Mouse (Mus musculus): ENCODE data around the gene Trappc3.
"Not testable (repeated sequence)": the region's sequence is repeated elsewhere in the genome, so short reads cannot be mapped to it uniquely, and the experiment has no call there.

Trappc3 gene

DNA sequence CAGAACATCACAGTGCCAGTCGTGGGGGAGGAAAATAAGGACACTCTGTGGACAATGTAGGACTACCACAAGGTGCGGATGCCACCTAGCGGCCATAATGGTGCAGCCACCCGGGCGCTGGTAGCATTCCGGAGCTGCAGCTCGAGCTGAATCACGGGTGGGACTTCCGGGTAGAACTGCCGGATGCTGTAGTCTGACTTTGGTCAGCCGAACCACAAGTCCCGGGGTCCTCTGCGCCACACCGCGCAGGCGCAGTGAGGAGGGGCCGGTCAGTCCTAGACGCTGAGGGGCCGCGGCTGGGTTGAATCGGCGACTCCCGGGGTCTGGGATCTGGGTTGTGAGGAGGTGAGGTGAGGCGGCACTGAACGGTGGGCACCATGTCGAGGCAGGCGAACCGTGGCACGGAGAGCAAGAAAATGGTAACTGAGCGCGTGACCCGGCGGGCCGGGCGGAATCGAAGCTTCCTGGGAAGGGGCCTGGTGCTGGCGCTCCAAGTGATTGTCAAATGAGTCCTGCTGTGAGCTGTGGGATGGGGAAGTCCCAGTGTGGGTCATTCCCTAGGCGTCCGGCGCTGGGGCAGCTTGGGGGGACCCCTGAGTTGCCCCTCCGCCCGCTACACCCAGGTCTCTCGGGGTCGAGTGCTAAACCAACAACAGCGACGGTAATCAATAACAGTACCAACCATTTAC is at the start of gene Trappc3:
Gene Trappc3 (plus strand): TSS at position 207 of the 689 bp plus-strand sequence.
- DNase-seq = peak; percentile 100

DNA sequence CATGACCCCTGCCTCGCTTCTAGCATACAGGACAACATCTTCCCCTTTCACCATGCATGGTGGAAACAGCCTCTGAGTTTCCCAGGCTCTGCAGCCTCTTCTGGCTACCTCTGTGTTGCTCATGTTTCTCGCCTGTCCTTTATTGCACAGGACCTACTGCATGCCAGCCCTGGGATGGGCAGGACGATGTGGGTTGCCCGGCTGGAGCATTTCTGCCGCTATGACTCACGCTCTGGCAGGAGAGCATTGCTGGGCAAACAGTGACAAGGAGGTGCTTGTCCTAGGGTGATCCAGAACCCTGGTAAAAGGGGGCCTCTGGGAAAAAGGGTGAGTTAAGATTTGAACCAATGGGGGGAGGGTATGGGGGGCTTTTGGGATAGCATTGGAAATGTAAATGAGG is 44.4 kb upstream of the Trappc3 start:
- no peak for DNase-seq

DNA sequence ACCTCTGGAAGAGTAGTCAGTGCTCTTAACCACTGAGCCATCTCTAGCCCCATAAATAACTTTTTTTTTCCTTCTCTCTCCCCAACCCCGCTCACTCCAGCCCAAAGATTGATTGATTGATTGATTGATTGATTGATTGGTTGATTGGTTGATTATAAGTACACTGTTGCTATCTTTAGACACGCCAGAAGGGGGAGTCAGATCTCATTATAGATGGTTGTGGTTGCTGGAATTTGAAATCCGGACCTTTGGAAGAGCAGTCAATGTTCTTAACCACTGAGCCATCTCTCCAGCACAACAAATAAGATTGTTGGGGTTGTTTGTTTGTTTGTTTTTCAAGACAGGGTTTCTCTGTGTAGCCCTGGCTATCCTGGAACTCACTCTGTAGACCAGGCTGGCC is 42.6 kb upstream of the Trappc3 start:
- DNase-seq = not testable (repeated sequence)

DNA sequence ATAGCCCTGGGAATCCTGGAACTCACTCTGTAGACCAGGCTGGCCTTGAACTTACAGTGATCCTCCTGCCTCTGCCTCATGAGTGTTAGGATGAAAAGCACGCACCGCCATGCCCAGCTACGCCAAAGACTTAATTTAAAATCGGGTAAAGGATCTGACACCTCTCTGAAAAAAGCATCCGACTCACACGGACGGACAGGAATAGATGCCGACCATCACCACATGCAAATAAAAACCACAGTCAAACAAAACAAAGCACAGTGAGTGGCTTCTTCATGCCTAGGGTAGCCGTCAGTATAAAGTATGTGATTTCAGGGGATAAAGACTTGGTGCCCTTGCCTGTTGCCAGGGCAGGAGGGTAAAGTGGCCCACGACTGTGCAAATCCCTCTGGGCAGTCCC is 42.1 kb upstream of the Trappc3 start:
- no peak for DNase-seq

DNA sequence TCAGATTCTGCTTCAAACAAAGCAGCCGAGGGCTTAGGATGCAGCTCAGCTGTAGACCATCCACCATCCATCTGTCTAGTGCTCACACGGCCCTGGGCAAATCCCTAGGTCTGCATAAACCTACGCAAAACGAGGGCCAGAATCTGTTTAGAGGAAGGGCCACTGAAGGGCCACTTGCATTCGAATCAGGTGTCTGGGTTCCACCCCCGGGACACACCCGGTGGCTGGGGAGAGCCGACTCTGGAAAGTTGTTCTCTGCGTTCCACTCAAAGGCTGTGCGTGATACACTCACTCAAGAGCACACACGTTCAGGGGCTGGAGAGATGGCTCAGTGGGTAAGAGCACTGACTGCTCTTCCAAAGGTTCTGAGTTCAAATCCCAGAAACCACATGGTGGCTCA is 39.5 kb upstream of the Trappc3 start:
- no peak for DNase-seq

DNA sequence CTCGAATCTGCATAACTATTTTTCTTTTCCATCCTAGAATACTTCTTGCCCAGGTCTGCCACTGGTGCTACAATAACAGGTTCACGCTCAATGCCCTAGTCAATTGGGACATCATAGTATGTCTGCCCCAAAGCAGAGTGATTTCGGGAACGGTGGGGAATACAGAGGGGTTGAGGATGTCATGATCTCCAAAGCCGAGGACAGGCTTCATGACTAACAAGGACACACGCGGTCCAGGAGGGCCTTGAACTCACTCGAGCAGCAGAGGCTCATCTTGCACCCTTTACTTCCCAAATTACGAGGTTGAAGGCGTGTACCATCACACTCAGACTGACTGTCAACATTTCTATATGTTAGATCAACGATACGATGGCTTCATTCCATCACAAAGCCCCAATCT is 35.5 kb upstream of the Trappc3 start:
- no peak for DNase-seq

DNA sequence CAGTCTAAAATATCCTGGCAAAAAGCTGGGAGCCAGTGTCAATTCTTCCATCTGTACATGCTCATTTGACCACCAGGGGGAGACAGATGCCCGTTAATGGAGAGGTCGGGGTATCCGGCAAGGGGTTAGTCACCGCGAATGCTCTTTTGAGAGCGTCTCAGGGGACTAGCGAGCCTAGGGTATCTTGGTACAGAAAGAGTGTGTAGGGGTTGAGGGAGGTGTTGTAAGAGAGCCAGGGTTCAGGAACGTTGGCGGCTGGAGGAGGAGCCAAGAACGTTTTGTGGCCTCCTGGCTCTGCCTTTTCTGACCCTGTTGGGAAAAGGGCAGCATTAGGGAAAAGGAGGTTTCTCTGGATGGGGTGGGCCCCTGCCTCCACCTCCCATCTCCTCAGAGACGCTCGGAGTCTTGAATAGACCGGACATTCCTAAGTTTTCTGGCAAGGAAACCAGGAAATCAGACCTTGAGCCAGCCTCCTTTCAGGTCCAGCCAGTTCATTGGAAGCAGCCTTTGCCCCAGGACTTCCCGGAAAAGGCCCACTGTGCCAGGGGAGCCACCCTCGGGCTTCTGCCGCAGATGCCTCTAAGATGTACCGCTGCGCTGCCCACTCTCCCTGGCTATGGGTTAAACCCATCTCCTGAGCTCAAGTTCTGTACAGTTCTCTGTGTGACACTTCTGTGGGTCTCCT is 34.9 kb upstream of the Trappc3 start:
- DNase-seq = peak; percentile 92 to 96

DNA sequence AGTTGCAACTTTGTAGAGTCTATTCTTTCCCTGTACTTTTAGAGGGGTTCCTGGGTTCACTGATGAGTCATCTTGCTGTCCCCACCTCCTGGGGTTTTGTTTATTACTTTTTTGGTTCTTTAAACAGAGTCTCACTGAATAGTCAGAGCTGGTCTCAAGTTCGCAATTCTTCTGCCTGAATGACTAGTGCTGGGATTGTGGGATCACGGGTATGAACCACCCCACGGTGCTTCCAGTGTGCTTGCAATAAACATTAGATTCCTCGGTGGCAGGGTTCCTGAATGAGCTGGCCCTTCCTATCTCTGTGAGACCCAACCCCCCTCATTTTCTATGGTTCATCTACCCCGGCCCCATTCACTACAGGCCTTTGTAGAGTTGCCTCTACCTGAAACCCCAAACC is 34.0 kb upstream of the Trappc3 start:
- peak in 1 of 2 experiments; percentile 24 for DNase-seq

DNA sequence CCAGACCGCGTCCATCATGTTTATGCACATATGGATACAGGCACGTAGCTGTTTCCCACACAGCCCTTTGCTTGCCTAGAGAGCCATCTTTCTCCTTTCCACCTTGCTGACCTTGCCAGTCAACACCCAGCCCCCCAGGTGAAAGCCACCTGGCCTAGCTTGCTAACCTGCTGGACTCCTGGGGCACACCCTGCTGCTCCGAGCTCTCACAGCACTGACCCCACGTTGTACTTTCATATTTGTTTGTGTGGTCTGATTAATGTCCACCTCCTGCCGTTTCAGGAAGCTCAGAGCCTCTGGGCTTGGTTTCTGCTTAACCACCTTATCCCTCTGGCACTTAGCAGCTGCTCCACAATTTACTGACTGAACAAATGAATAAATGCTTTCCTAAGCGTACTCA is 32.2 kb upstream of the Trappc3 start:
- DNase-seq = peak in 1 of 2 experiments; percentile 42

DNA sequence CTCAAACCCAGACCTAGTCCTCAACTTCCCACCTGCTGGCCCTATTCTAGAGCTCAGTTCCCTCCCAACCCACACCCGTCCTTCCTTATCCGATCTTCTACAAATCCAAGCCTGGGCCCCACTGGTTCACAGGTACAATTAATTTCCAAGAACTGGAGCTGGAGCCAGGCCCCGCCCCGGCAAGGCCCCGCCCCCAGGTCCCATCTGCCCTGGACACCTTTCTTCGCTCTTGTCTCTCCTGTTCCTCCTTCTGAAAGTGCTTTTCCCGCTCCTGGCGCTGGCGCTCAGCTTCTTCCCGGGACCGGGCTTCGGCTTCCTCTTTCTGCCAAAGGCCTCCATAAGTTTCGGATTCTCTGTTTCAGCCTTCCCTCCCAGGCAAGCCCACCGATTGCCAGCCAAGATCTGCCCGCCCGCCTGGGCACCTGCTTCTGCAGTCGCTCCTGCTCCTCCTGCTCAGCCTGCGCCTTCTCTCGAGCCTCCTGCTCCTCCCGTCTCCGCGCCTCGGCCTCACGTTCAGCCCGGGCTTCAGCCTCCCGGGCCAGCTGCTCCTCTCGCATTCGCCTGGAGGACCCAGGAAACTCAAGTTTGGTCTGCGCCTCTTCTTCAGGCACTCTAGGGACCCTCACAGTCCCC is 28.3 kb upstream of the Trappc3 start:
- DNase-seq = peak; percentile 17 to 36

DNA sequence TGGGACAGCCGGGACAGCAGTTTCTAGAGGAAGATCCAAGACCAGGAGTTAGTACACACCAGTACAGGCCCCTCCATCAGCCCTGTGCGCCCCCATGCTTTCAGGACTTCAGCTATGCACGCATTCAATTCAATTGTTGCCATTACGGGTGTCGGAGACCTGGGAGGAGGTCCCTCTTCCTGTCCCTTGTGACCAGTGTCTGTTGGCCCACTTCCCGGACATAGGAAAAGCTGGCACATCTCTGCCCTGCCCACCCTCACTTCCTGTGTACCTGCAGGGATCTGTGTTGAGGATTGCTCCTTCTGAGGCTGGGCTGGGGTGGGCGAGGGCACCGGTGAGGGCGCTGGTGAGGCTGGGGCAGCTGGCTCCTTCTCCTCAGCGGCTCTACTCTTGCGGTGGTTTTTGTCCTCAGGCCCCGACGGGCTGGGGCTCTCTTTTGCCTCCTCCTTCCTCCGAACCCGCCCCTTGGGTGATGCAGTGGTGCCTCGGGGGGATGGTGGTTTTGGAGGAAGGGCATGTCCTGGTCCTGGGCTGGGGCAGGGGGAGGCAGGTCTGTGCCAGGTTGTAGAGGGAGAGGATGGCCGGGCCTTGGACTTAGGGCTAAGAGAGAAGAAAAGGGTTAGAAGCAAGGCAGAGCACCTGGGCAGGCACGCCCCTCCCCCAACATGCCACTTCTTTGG is 27.5 kb upstream of the Trappc3 start:
- DNase-seq = peak; percentile 12 to 27

DNA sequence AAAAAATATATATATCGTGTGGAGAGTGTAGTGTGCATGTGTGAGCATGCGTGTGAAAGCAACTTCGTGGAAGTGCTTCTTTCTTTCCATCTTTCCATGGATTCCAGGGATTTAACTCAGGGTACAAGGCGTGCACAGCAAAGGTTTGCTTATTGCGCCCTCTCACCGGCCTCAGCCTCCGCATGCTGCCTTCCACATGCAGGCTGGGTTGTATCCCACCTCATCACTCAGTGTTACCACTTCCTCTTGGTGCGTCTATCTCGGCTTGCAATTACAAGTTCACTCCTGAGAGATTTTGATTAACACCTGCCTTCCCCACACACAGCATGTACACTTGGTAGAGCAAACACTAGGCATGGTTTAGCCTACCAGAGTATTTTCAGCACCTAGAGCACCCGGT is 26.9 kb upstream of the Trappc3 start:
- DNase-seq = peak in 1 of 2 experiments; percentile 4

DNA sequence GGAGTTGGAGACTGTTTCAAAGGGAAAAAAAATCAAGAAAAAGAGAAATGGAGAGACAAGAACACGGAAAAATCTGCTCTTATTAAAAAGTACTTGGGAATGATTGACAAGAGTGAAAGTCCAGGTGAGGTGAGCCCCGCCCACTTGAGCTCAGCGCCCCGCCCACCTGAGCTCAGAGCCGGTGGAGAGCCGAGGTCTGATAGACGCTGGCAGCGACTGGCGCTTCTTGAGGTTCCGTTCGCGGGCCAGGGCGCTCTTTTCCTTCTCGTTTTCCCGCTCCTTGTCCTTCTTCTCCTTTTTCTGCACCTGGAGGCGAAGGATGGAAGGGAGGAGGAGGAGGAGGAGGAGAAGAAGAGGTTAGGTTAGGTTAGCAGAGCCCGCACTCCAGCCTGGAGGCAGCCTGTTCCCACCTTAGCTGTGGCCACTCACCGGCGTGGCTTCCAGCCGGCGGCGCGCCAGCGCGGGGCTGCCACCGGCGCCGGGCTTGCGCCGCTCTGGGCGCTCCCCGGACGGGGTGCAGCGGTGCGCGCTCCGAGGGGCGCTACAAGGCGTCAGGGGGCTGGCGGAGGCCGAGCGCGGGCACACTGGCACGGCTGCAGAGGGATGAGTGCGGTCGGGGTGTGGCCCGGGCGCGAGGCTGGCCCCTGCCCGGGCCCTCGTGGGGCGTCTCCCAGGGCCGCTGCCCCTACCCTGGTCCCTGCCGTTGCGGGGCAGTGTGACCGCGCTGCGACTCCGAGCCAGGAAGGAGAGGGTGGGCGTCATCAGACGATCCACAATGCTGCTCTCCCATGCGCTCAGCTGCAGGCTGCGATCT is 25.5 kb upstream of the Trappc3 start:
- DNase-seq = peak; percentile 28 to 37

DNA sequence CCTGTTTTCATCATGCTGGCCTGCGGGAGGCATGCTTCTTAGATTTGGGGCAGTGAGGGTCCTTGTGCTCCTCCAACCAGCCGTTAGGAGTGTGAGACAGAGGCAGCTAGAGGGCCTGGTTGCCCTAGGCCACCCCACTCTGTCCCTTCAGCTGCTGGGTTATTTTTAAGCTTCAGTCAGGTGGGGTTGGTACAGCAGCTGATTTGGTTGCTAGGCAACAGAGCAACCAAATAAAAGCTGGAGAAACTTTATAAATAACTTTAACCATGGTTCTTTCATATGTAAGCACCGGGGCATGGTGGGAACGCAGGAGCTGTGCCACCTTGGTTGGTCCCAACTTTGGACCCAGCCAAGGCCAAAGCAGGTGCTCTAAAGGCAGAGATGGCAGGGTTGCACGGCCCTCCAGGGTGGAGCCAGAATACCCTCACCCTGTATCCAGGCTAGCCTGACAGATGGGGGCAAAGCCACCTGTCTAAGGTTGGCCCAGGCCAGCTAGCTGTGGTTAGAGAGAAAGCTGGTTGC is 24.3 kb upstream of the Trappc3 start:
- DNase-seq = peak; percentile 8 to 25

DNA sequence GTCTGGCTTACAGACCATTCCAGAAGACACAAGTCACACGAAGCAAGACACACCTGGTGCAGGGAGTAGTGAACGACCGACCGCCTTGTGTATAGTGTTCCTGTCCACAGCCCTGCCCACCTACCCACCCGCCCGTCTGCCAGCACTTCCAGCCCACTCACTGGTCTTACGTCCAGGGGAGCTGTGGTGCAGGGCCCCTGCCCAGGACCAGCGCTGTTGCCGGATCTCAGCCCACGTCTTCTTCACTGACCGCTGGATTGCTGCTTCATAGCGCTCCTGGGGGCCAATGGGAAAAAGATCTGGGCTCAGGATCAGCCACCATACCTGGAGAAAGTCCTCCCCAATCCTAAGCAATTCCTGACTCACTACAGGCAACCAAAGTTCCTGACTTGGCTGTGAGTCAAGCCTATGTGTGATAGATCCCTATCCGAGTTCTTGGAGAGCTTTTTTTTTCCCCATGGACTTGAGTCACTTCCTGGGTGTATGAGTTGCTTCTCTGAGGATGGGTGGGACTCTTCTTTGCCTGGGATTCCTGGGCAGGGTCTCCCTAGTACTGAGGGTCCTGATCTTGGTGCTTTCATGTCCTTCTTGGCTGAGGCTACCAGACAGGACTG is 22.2 kb upstream of the Trappc3 start:
- DNase-seq = peak; percentile 6 to 7

DNA sequence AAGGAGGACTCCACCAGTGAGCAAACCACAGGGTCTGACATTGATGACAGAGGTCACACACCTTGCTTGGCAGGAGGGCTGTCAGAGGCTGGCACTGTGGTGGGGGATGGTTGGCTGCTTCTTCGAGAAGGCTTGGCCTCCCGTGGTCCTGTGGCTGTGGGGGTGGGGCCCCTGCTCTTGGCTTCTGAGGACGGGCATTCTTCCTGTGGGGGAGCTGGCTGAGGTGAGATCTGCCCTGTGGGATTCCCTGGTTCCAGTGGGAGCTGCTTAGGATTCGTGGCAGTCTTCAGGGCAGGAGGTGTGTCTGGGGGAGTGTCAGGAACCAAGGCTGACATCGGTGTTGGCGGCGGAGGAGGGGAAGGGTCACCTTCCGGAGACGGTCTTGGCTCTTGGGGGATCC is 20.2 kb upstream of the Trappc3 start:
- DNase-seq = peak; percentile 54 to 63

DNA sequence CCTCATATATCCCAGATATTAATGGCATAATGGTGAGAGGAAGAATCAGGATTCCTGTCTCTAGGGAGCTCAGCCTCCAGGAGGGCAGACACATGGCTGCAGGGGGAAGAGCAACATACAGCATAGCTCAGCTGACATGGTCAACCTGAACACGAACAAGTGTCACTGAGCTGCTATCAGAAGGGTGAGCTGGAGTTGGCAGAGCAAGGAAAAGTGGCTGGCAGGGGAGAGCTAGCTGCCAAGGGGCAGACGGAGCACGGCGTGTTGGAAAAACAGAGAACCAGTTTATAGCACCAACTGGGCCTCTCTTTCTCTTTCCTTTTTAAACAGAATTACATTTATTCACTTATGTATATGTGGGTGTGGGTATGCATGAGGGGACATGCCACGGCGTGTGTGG is 19.6 kb upstream of the Trappc3 start:
- peak; percentile 66 to 75 for DNase-seq

DNA sequence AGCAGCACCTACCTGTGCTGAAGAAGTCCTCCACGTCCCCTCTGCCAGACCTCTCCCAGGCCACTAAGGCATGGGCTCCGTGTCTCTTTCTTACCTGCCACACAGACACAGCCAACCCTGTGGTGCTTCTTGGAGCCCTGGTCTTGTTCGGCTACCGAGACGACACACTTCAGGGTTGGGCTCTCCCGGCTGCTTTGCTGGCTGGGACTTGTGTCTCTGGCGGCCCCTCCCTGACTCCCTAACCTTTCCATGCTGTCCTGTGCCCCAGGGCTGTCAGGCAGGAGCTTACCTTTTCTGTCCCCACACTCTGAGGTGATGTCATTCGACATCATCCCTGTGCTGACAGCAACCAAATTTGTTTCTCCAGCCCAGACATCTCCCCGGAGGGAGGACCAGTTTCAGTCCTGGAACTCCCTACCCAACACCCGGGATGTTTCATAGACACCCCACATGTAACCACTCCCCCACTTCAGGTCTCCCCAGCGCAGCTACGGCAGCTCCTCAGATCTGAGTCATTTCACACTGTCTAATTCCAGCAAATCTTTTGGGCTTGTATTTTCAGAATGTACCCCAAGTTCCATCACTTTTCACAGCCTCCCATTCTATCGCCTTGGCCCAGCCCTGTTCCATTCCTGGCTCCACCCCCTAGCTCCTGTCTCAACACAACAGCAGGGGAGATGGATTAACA is 15.8 kb upstream of the Trappc3 start:
- no peak for DNase-seq

DNA sequence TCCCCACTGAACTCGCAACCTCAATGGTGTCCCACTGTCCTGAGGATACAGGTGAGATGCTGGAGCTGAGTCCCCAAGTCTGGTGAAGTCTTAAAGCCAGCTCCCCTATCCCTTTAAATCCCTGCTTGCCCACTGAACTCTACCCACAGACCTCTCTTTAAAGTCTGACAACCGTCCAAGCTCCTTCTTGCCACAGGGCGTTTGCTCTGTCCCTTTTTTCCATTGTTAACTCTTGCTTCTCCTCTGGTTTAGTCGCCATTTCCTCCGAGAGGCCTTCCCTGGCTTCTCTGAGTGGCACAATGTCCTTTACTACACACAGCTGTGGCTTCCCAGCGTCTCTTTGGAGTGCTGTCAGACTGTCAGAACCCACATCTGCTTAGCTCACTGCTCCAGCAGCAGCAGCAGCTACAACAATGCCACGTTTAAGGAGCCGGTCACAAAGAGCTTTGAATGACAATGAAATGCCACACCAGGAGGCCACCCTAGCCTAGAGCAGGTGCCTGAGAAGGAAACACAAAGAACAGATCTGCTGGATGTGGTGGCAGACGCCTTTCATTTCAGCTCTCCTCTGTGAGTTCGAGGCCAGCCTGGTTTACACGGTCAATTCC is 13.8 kb upstream of the Trappc3 start:
- DNase-seq = no peak

DNA sequence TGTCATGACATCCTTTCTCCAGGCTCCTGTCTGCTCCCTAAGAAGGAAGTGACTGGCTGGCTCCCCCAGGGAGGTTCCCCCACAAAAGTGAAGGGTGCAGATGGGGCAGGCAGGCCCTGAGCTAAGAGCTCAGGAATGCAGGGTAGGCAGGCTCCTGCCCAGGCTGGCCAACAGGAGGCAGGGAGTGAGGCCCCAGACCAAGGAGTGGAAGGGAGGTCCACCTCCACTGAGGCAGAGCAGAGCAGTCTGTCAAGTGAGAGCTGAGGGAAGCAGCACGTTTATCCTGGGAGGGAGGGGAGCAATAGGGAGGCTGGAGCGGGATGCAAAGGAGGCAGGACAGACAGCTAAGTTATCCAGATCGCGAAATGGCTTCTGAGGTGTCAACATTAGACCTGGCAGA is 11.5 kb upstream of the Trappc3 start:
- DNase-seq = no peak

All from cerebellum, postnatal 25 days (tissue).